Mouse (Mus musculus) forebrain, embryonic 13.5 days (tissue): ENCODE data around the gene Slc10a2. TPM values are rescaled to one million over a fixed set of nuclear protein-coding genes. Genes with fewer than 3 reads are reported as not detected.
"Not testable (repeated sequence)": the region's sequence is repeated elsewhere in the genome, so short reads cannot be mapped to it uniquely, and the experiment has no call there.

Experiments
- ATAC-seq: fragments of 200-750 bp; cut with Nextera tagmentation; 2 replicates; pipeline ENCODE4 v1.8.0; 2017
- H3K27ac ChIP-seq: fragments of 300-500 bp; sonication (generic); 2 replicates; pipeline ENCODE4 v1.5.1; 2015; ENCODE audit warnings: inconsistent platforms, mild to moderate bottlenecking, moderate library complexity
- H3K27me3 ChIP-seq: fragments of 300-500 bp; sonication (generic); 2 replicates; pipeline ENCODE4 v1.6.1; 2015; ENCODE audit warnings: mild to moderate bottlenecking, inconsistent platforms
- H3K36me3 ChIP-seq: fragments of 300-500 bp; sonication (generic); 2 replicates; pipeline ENCODE4 v1.6.1; 2015; ENCODE audit warnings: mild to moderate bottlenecking, inconsistent platforms; ENCODE audit not compliant: poor library complexity, severe bottlenecking
- H3K4me1 ChIP-seq: fragments of 300-500 bp; sonication (generic); 2 replicates; pipeline ENCODE4 v1.6.1; 2015; ENCODE audit warnings: inconsistent platforms
- H3K4me2 ChIP-seq: fragments of 300-500 bp; sonication (generic); 2 replicates; pipeline ENCODE4 v1.6.1; 2015; ENCODE audit warnings: inconsistent platforms, mild to moderate bottlenecking, moderate library complexity
- H3K4me3 ChIP-seq: fragments of 300-500 bp; sonication (generic); 2 replicates; pipeline ENCODE4 v1.5.1; 2015; ENCODE audit warnings: mild to moderate bottlenecking, inconsistent platforms
- H3K9ac ChIP-seq: fragments of 300-500 bp; sonication (generic); 2 replicates; pipeline ENCODE4 v1.6.1; 2015; ENCODE audit warnings: mild to moderate bottlenecking, inconsistent platforms
- H3K9me3 ChIP-seq: fragments of 300-500 bp; sonication (generic); replicated peaks from 2 replicates; pipeline ENCODE4 v1.6.1; 2016; ENCODE audit warnings: inconsistent platforms
- WGBS: fragments of 180-500 bp; shearing (Covaris S2); methylation state at CpG from one replicate; pipeline ENCODE4 v1.1.7; 2015; 5-methylcytosine and 5-hydroxymethylcytosine counted together
- polyA plus RNA-seq: library from polyadenylated mRNA; unstranded; fragments of >200 nt; fragmentation: Nextera tagmentation; extraction: Ambion mirVana; gene quantifications from 2 replicates; pipeline ENCODE4 v1.2.1, GENCODE M21; 2015

Slc10a2 gene
- polyA plus RNA-seq: not detected in 2 replicates

- WGBS: 69% methylated on average over 5 of the region's 5 CpGs
Measured at GRCm38 (mm10) chr8:5105186-5105585, at the start of gene Slc10a2. Slc10a2 (minus strand) TSS chr8:5105351.

GRCm38 (mm10) chr8:5129322-5129829, 24.2 kb upstream of the Slc10a2 start:
- H3K27ac ChIP-seq: no peak overlapping the region
- H3K36me3 ChIP-seq: no peaks in the 10 kb centered on the region
- no peak for ATAC-seq
- H3K9me3 ChIP-seq: no peaks in the 10 kb centered on the region
- no peak overlapping the region for H3K9ac ChIP-seq
- H3K4me2 ChIP-seq: no peak overlapping the region
- no peak overlapping the region for H3K4me3 ChIP-seq
- H3K27me3 ChIP-seq: no peaks in the 10 kb centered on the region
- H3K4me1 ChIP-seq: no peaks in the 10 kb centered on the region
- 86% methylated on average over 2 of the region's 2 CpGs for WGBS

More at GRCm38 (mm10) chr8:5105186-5105585, at the start of gene Slc10a2:
- no peaks in the 10 kb centered on the region for H3K36me3 ChIP-seq
- ATAC-seq: no peak
- H3K27me3 ChIP-seq: no peaks in the 10 kb centered on the region
- no peak within 1 kb of the TSS for H3K4me3 ChIP-seq
- H3K9ac ChIP-seq: no peak within 1 kb of the TSS
- H3K4me1 ChIP-seq: no peaks in the 10 kb centered on the region
- no peaks in the 10 kb centered on the region for H3K9me3 ChIP-seq
- H3K27ac ChIP-seq: no peak within 1 kb of the TSS
- H3K4me2 ChIP-seq: no peak within 1 kb of the TSS

- Histone ChIP-seq H3K36me3 (no peaks in the 10 kb centered on the region), H3K27ac (no peak overlapping the region), H3K4me3 (no peak overlapping the region), H3K4me1 (no peaks in the 10 kb centered on the region), H3K4me2 (no peak overlapping the region), H3K9me3 (no peaks in the 10 kb centered on the region), H3K9ac (no peak overlapping the region), H3K27me3 (no peaks in the 10 kb centered on the region)
- WGBS: 63% methylated on average over 5 of the region's 5 CpGs
- ATAC-seq: no peak
Measured at GRCm38 (mm10) chr8:5106855-5107254, 1.7 kb upstream of the Slc10a2 start.

GRCm38 (mm10) chr8:5095392-5095791, 9.8 kb downstream of the Slc10a2 start:
- H3K4me1 ChIP-seq: no peaks in the 10 kb centered on the region
- H3K9me3 ChIP-seq: no peaks in the 10 kb centered on the region
- H3K36me3 ChIP-seq: no peaks in the 10 kb centered on the region
- 87% methylated on average over 4 of the region's 4 CpGs for WGBS
- no peak for ATAC-seq
- no peak overlapping the region for H3K9ac ChIP-seq
- H3K27me3 ChIP-seq: no peaks in the 10 kb centered on the region
- no peak overlapping the region for H3K27ac ChIP-seq
- H3K4me2 ChIP-seq: no peak overlapping the region
- H3K4me3 ChIP-seq: no peak overlapping the region

- H3K4me3 ChIP-seq, H3K4me1 ChIP-seq, H3K27ac ChIP-seq, H3K9me3 ChIP-seq, H3K27me3 ChIP-seq, H3K36me3 ChIP-seq, H3K9ac ChIP-seq, ATAC-seq, H3K4me2 ChIP-seq: not testable (repeated sequence)
Measured at GRCm38 (mm10) chr8:5093991-5094390, 11.2 kb downstream of the Slc10a2 start.

- H3K9me3 ChIP-seq: no peaks in the 10 kb centered on the region
- no peaks in the 10 kb centered on the region for H3K36me3 ChIP-seq
- ATAC-seq: no peak
- H3K27ac ChIP-seq: no peak overlapping the region
- 92% methylated on average over 3 of the region's 3 CpGs for WGBS
- H3K4me1 ChIP-seq: no peaks in the 10 kb centered on the region
- no peak overlapping the region for H3K4me3 ChIP-seq
- no peaks in the 10 kb centered on the region for H3K27me3 ChIP-seq
- no peak overlapping the region for H3K9ac ChIP-seq
- no peak overlapping the region for H3K4me2 ChIP-seq
Measured at GRCm38 (mm10) chr8:5073654-5074293, 31.4 kb downstream of the Slc10a2 start.

- 78% methylated on average over 1 of the region's 1 CpGs for WGBS
- Histone ChIP-seq H3K4me1 (no peaks in the 10 kb centered on the region), H3K4me3 (no peak overlapping the region), H3K9me3 (no peaks in the 10 kb centered on the region), H3K27me3 (no peaks in the 10 kb centered on the region), H3K9ac (no peak overlapping the region), H3K27ac (no peak overlapping the region), H3K36me3 (no peaks in the 10 kb centered on the region), H3K4me2 (no peak overlapping the region)
- no peak for ATAC-seq
Measured at GRCm38 (mm10) chr8:5058888-5059287, 46.3 kb downstream of the Slc10a2 start.

- H3K4me1 ChIP-seq, H3K9me3 ChIP-seq, ATAC-seq, H3K9ac ChIP-seq, H3K4me3 ChIP-seq, H3K27me3 ChIP-seq, H3K27ac ChIP-seq, H3K36me3 ChIP-seq, H3K4me2 ChIP-seq: not testable (repeated sequence)
- WGBS: 85% methylated on average over 6 of the region's 6 CpGs
Measured at GRCm38 (mm10) chr8:5044361-5044900, 60.7 kb downstream of the Slc10a2 start.

- Histone ChIP-seq H3K36me3 (no peaks in the 10 kb centered on the region), H3K9ac (no peak overlapping the region), H3K4me1 (no peaks in the 10 kb centered on the region), H3K4me3 (no peak overlapping the region), H3K27ac (no peak overlapping the region), H3K9me3 (no peaks in the 10 kb centered on the region), H3K27me3 (no peaks in the 10 kb centered on the region), H3K4me2 (no peak overlapping the region)
- no peak for ATAC-seq
- 93% methylated on average over 4 of the region's 4 CpGs for WGBS
Measured at GRCm38 (mm10) chr8:5038811-5039561, 66.2 kb downstream of the Slc10a2 start.
